Mouse (Mus musculus) stomach, postnatal 0 days (tissue): ENCODE measurements around the gene Slc38a11. TPM values are rescaled to one million over a fixed set of nuclear protein-coding genes. Genes with fewer than 3 reads are reported as not detected.
A peak's percentile ranks its signal among the peaks of the same experiment; 100 is the strongest.

Experiments
- ATAC-seq: fragments of 200-750 bp; cut with Nextera tagmentation; 2 replicates; pipeline ENCODE4 v1.8.0; 2017; ENCODE audit not compliant: low FRiP score, low TSS enrichment
- DNase-seq: peaks from one replicate; pipeline ENCODE4 v3.0.0-alpha.2; 2016; ENCODE audit warnings: low spot score
- H3K27ac ChIP-seq: fragments of 300-500 bp; sonication (generic); replicated peaks from 2 replicates; pipeline ENCODE4 v1.5.1; 2014; ENCODE audit warnings: mild to moderate bottlenecking, control low read depth
- H3K27me3 ChIP-seq: fragments of 300-500 bp; sonication (generic); 2 replicates; pipeline ENCODE4 v1.6.1; 2014; ENCODE audit warnings: low read length; ENCODE audit not compliant: control insufficient read depth, insufficient read depth
- H3K36me3 ChIP-seq: fragments of 300-500 bp; sonication (generic); 2 replicates; pipeline ENCODE4 v1.6.1; 2014; ENCODE audit warnings: low read length, mixed read lengths; ENCODE audit not compliant: control insufficient read depth, insufficient read depth
- H3K4me1 ChIP-seq: fragments of 300-500 bp; sonication (generic); replicated peaks from 2 replicates; pipeline ENCODE4 v1.6.1; 2014; ENCODE audit warnings: antibody characterized with exemption; ENCODE audit not compliant: control insufficient read depth, insufficient read depth
- H3K4me2 ChIP-seq: fragments of 300-500 bp; sonication (generic); replicated peaks from 2 replicates; pipeline ENCODE4 v1.6.1; 2014; ENCODE audit warnings: low read depth, mild to moderate bottlenecking, control low read depth, moderate library complexity
- H3K4me3 ChIP-seq: fragments of 300-500 bp; sonication (generic); 2 replicates; pipeline ENCODE4 v1.5.1; 2014; ENCODE audit warnings: low read depth, low read length, control low read depth
- H3K9ac ChIP-seq: fragments of 300-500 bp; sonication (generic); 2 replicates; pipeline ENCODE4 v1.6.1; 2014; ENCODE audit warnings: mild to moderate bottlenecking, low read length, control low read depth, mixed read lengths
- H3K9me3 ChIP-seq: fragments of 300-500 bp; sonication (generic); 2 replicates; pipeline ENCODE4 v1.6.1; 2016; ENCODE audit warnings: low read length; ENCODE audit not compliant: control insufficient read depth
- CTCF ChIP-seq: IDR thresholded peaks from 2 replicates; pipeline ENCODE4 v1.5.1; 2016; ENCODE audit warnings: antibody characterized with exemption, low read depth, mild to moderate bottlenecking, moderate library complexity
- EP300 ChIP-seq: optimal IDR thresholded peaks from 2 replicates; pipeline ENCODE3; 2016; ENCODE audit warnings: antibody characterized with exemption
- WGBS: fragments of 180-500 bp; shearing (Covaris S2); extraction: QIAGEN DNeasy Blood & Tissue Kit; methylation state at CpG from one replicate; pipeline ENCODE4 v1.1.7; 2014; 5-methylcytosine and 5-hydroxymethylcytosine counted together
- polyA plus RNA-seq: library from polyadenylated mRNA; unstranded; fragments of >200 nt; fragmentation: Nextera tagmentation; extraction: Ambion mirVana; gene quantifications from 2 replicates; pipeline ENCODE4 v1.2.1, GENCODE M21; 2015

The Slc38a11 gene
- 0.34 and 0.50 TPM in 2 replicates for polyA plus RNA-seq

DNA sequence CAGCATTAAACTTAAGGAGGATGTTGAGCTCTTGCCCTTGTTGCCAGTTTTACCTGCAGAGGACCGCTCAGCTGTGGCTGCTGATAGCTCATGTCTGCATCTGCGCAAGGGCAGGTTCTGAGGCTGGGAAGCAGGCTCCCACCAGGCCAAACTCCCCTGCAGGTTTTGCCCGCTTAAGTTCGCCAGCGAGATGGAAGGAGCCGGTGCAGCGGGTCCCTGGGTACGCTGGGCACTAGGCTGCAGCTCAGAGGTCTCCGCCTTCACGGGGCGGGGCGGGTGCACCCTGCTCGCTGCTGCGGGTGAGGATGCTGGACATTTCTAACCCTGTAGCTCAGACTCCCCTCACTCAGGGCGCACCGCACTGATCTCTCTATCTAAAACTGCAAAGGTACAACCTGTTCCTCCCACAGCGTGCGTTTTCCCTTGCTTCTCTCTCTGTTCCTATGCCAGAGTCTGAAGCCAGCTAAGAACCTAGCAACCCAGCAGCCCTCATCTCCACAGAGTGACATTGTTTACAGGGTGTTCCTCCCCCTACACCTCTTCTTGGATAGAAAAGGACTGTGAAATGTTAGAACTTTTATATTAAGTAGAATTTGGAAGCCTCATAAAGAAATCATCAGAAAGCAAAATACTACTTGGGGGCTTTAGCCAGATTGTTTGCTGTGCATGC, at the start of gene Slc38a11:
TSS of gene Slc38a11 (minus strand) at position 207 of the 670 bp plus-strand sequence.
- DNase-seq (peak; percentile 64), ATAC-seq (no peak)
- TF ChIP-seq CTCF (no peak), EP300 (no peak)

DNA sequence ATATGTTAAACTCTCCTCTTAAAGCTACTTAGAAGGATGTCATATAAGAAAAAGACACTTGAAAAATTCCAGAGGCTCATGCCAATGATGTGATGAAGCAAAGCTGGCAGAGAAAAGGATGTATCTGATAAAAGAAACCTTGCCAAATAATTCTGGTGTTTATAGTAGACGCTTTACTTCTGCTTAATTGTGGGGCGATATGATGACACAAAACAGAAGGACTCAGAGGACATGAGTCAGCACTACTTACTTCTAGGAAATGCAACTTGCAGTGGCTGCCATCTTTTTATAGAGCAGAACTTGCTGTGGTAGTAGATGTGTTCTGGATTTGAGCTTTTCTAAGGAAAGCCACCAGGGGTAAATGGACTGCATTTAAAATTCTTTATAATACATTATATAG, 43.3 kb upstream of the Slc38a11 start:
- no peak for ATAC-seq
- Histone ChIP-seq H3K4me2 (no peak overlapping the region), H3K36me3 (no peaks in the 10 kb centered on the region), H3K4me1 (no peaks in the 10 kb centered on the region), H3K9ac (no peak overlapping the region), H3K9me3 (no peaks in the 10 kb centered on the region), H3K27ac (no peak overlapping the region), H3K4me3 (no peak overlapping the region), H3K27me3 (no peaks in the 10 kb centered on the region)
- no peak for DNase-seq
- no peak for TF ChIP-seq EP300
- TF ChIP-seq CTCF, result no peak
- 30% methylated on average over 2 of the region's 2 CpGs for WGBS

More for the DNA sequence above, at the start of gene Slc38a11:
- no peaks in the 10 kb centered on the region for H3K4me1 ChIP-seq
- H3K9me3 ChIP-seq, result no peaks in the 10 kb centered on the region
- H3K4me3 ChIP-seq, result no peak within 1 kb of the TSS
- no peaks in the 10 kb centered on the region for H3K27me3 ChIP-seq
- no peak within 1 kb of the TSS for H3K27ac ChIP-seq
- WGBS, result 7% methylated on average over 18 of the region's 18 CpGs
- H3K36me3 ChIP-seq, result no peaks in the 10 kb centered on the region
- H3K9ac ChIP-seq, result no peak within 1 kb of the TSS
- H3K4me2 ChIP-seq, result peak within 1 kb of the TSS; percentile 27; the same call in 1 of the 2 replicates

DNA sequence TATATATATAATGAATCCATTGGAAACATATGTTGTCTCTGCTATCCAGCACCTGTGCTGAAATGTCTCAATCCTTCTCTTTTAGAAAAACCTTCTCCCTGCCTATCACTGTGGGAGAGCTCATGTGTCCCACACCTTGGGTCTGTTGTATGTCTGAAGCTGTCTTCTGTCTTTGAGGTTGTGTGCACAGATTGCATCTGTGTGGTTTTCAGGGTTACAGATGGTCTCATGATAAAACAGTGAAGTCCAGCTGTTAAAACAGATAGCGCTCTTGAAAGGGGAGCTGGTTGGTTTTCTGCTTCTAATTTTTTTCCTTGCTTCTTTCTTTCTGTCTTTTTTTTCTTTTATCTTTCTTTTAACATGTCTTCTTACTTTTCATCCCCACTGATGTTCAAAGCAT, 41.6 kb upstream of the Slc38a11 start:
- no peak overlapping the region for H3K9ac ChIP-seq
- no peak overlapping the region for H3K4me3 ChIP-seq
- TF ChIP-seq CTCF (no peak), EP300 (no peak)
- no peaks in the 10 kb centered on the region for H3K9me3 ChIP-seq
- no peaks in the 10 kb centered on the region for H3K27me3 ChIP-seq
- DNase-seq (no peak), ATAC-seq (no peak)
- H3K36me3 ChIP-seq, result no peaks in the 10 kb centered on the region
- no peak overlapping the region for H3K27ac ChIP-seq
- no peaks in the 10 kb centered on the region for H3K4me1 ChIP-seq
- no peak overlapping the region for H3K4me2 ChIP-seq
- 95% methylated on average over 1 of the region's 1 CpGs for WGBS

DNA sequence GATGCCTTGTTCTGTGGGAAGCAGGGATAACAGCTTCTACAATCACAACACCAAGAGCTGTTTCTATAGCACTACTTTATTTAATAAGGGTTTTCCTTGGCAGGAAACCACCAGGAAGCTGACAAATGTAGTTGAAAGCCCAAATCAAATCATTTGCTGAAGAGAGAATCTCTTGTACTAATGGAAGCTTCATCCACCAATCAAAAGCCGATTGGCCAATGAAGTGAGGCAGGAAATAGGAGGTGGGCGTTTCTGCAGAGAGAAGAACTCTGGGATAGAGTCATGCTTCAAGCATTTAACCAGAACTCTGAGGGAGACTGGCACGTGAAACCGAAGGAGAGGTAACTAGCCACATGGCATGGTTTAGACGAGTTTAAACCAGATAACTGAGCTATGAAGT, 38.2 kb upstream of the Slc38a11 start:
- TF ChIP-seq EP300 (no peak), CTCF (no peak)
- Histone ChIP-seq H3K36me3 (no peaks in the 10 kb centered on the region), H3K27me3 (no peaks in the 10 kb centered on the region), H3K4me1 (no peaks in the 10 kb centered on the region), H3K4me3 (no peak overlapping the region), H3K27ac (no peak overlapping the region), H3K4me2 (no peak overlapping the region), H3K9ac (no peak overlapping the region), H3K9me3 (no peaks in the 10 kb centered on the region)
- ATAC-seq, result no peak
- WGBS, result 76% methylated on average over 5 of the region's 5 CpGs
- DNase-seq, result no peak

DNA sequence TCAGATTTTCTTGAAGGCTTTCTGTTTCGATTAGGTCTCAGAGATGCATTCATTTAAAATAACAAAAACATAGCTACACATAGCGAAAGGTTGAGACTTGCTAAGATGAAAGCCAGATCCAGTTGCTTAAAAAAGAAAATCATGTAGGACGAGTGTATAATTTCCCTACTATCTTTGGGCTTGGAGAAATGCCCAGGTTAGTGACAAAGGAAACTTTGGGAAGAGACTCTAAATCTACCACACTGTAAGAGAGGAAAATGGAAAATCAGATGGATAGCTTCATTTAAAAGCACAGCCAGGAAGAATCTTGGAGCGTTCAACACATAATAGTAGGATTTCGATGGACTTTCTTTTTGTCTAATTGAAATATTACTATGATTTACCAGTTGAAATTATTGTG, 36.1 kb upstream of the Slc38a11 start:
- TF ChIP-seq EP300 (no peak), CTCF (no peak)
- Histone ChIP-seq H3K27ac (no peak overlapping the region), H3K4me2 (no peak overlapping the region), H3K27me3 (no peaks in the 10 kb centered on the region), H3K4me3 (no peak overlapping the region), H3K9ac (no peak overlapping the region), H3K4me1 (no peaks in the 10 kb centered on the region), H3K36me3 (no peaks in the 10 kb centered on the region), H3K9me3 (no peaks in the 10 kb centered on the region)
- no peak for ATAC-seq
- no peak for DNase-seq
- 60% methylated on average over 5 of the region's 5 CpGs for WGBS

DNA sequence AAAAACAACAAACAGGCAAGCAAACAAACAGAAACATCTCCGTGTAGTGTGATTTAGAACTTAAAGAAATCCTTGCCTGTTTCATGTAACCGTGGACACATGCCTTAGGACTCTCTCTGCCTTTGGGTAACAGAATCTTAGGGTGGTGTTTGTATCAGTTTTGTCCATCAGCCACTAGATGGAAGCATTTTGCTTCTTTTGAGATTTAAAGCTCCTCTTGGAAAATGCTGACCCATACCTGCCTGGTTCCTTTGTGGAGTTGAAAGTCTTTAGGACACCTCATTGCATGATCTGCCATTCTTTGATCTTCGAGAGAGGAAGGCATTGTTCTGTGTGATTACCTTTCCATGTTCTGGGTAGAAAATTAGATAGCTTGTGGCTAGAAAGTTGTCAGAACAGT, 32.3 kb upstream of the Slc38a11 start:
- H3K4me3 ChIP-seq, result no peak overlapping the region
- no peaks in the 10 kb centered on the region for H3K4me1 ChIP-seq
- TF ChIP-seq CTCF (peak; percentile 78), EP300 (no peak)
- 10% methylated on average over 3 of the region's 3 CpGs for WGBS
- H3K36me3 ChIP-seq, result no peaks in the 10 kb centered on the region
- H3K9ac ChIP-seq, result no peak overlapping the region
- no peaks in the 10 kb centered on the region for H3K27me3 ChIP-seq
- no peak overlapping the region for H3K27ac ChIP-seq
- H3K9me3 ChIP-seq, result no peaks in the 10 kb centered on the region
- H3K4me2 ChIP-seq, result no peak overlapping the region
- DNase-seq (no peak), ATAC-seq (0 out of 2 replicates have a peak, but pooled peaks have one; percentile 18)
